In the genomic region with DNA sequence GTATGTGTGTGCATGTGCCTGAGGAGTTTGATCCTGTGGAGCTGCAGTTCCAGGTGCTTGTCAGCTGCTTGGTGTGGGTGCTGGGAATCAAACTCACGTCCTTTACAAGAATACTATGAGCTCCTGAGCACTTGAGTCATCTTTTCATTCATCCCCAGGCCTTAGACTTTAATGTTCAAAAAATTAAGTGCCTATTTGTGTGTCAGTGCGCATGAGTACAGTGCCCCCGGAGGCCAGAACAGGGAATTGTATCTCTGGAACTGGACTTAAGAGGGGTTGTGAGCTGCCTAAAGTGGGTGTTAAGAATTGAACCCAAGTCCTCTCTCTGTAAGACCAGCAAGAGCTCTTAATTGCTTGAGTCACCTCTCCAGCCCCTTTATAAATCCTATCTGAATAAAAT, we compare ENCODE assay signal across 8 mouse cellular contexts. TPM values are rescaled to one million over a fixed set of nuclear protein-coding genes. Genes with fewer than 3 reads are reported as not detected.
DNase-seq lines count a peak whose midpoint lies in the region; ATAC-seq lines count a peak whose summit lies in the region.

No protein-coding gene starts in this region.

- H3K36me3 ChIP-seq in midbrain, embryonic 12.5 days, result no peaks in the 10 kb centered on the region
- H3K36me3 ChIP-seq in midbrain, embryonic 16.5 days (ENCODE audit: control insufficient read depth, insufficient read depth, low read length), result peaks cover 5% of the 10 kb centered on the region

- 63% methylated on average over 3 of the region's 3 CpGs for WGBS in midbrain, embryonic 12.5 days
- WGBS in midbrain, embryonic 16.5 days, result 68% methylated on average over 3 of the region's 3 CpGs

- H3K27ac ChIP-seq in midbrain, embryonic 12.5 days (replicated peaks), result no peak overlapping the region
- no peak overlapping the region for H3K27ac ChIP-seq in midbrain, embryonic 16.5 days (ENCODE audit: low read length)

- H3K4me2 ChIP-seq in midbrain, embryonic 12.5 days (replicated peaks), result no peak overlapping the region
- no peak overlapping the region for H3K4me2 ChIP-seq in midbrain, embryonic 16.5 days (ENCODE audit: low read length)

- peak; percentile 31 to 43 for DNase-seq in cerebellum, postnatal 10 days
- no peak for DNase-seq in cerebellum, adult 11-12 months
- DNase-seq in embryo, embryonic 10.5 days (ENCODE audit: low spot score), result peak; percentile 57
- peak; percentile 36 for DNase-seq in lung, postnatal 36 days
- DNase-seq in gastrocnemius, postnatal 4 days (ENCODE audit: low spot score in 2 of 2), result no peak

- peak; percentile 49; the same call in 1 of the 2 replicates for ATAC-seq in midbrain, embryonic 12.5 days (ENCODE audit: low FRiP score, low read depth)
- ATAC-seq in midbrain, embryonic 16.5 days, result no peak
- ATAC-seq in monocyte, adult 5-6 weeks (replicated peaks; ENCODE audit: insufficient number of reproducible peaks, low FRiP score, low TSS enrichment, poor library complexity, severe bottlenecking), result no peak

- H3K4me3 ChIP-seq in midbrain, embryonic 12.5 days, result no peak overlapping the region
- no peak overlapping the region for H3K4me3 ChIP-seq in midbrain, embryonic 16.5 days (ENCODE audit: low read depth, low read length)

- H3K9me3 ChIP-seq in midbrain, embryonic 12.5 days, result no peaks in the 10 kb centered on the region
- H3K9me3 ChIP-seq in midbrain, embryonic 16.5 days (replicated peaks; ENCODE audit: control insufficient read depth, low read length, poor library complexity, severe bottlenecking), result no peaks in the 10 kb centered on the region

- H3K9ac ChIP-seq in midbrain, embryonic 12.5 days (replicated peaks), result no peak overlapping the region
- H3K9ac ChIP-seq in midbrain, embryonic 16.5 days (ENCODE audit: low read depth, low read length), result no peak overlapping the region

- H3K27me3 ChIP-seq in midbrain, embryonic 12.5 days, result no peaks in the 10 kb centered on the region
- no peaks in the 10 kb centered on the region for H3K27me3 ChIP-seq in midbrain, embryonic 16.5 days (ENCODE audit: control insufficient read depth, insufficient read depth, low read depth, low read length)

- no peaks in the 10 kb centered on the region for H3K4me1 ChIP-seq in midbrain, embryonic 12.5 days
- H3K4me1 ChIP-seq in midbrain, embryonic 16.5 days (ENCODE audit: control insufficient read depth, insufficient read depth, low read length), result no peaks in the 10 kb centered on the region

RNA-seq across cellular contexts. Expression of a gene that starts 9.6 kb away (rescaled TPM):
- polyA plus RNA-seq in midbrain, embryonic 12.5 days (2016; fragmentation: Nextera tagmentation; extraction: Ambion mirVana), result 3.6 and 3.8 TPM in 2 replicates
- polyA plus RNA-seq in midbrain, embryonic 16.5 days (2015; fragmentation: Nextera tagmentation; extraction: Ambion mirVana), result 7.7 and 8.3 TPM in 2 replicates
- total RNA-seq in monocyte, adult 5-6 weeks (2017), result 5.9 to 8.2 TPM (median 7.9 TPM) in 3 replicates
- total RNA-seq in gastrocnemius, postnatal 4 days (2021), result 1 to 10 TPM; 4.0 to 4.6 TPM

RNA-seq across cellular contexts. Expression of a gene that starts 20.4 kb away (rescaled TPM):
- polyA plus RNA-seq in midbrain, embryonic 12.5 days (2016; fragmentation: Nextera tagmentation; extraction: Ambion mirVana), result 34.0 and 34.4 TPM in 2 replicates
- polyA plus RNA-seq in midbrain, embryonic 16.5 days (2015; fragmentation: Nextera tagmentation; extraction: Ambion mirVana), result 11.8 and 11.9 TPM in 2 replicates
- total RNA-seq in monocyte, adult 5-6 weeks (2017), result 0.10 TPM in 1 of 3 replicates, not detected in the others
- under 1 TPM; 0.31 to 0.61 TPM for total RNA-seq in gastrocnemius, postnatal 4 days (2021)

RNA-seq across cellular contexts. Expression of a gene that starts 44.9 kb away (rescaled TPM):
- polyA plus RNA-seq in midbrain, embryonic 12.5 days (2016; fragmentation: Nextera tagmentation; extraction: Ambion mirVana), result 13.5 and 15.2 TPM in 2 replicates
- polyA plus RNA-seq in midbrain, embryonic 16.5 days (2015; fragmentation: Nextera tagmentation; extraction: Ambion mirVana), result 21.5 and 21.8 TPM in 2 replicates
- total RNA-seq in monocyte, adult 5-6 weeks (2017), result 18.3 to 20.7 TPM (median 18.5 TPM) in 3 replicates
- total RNA-seq in gastrocnemius, postnatal 4 days (2021), result 10 to 100 TPM; 10.5 to 11.3 TPM

RNA-seq across cellular contexts. Expression of a gene that starts 56.3 kb away (rescaled TPM):
- 62.6 and 63.8 TPM in 2 replicates for polyA plus RNA-seq in midbrain, embryonic 12.5 days (2016; fragmentation: Nextera tagmentation; extraction: Ambion mirVana)
- 53.0 and 53.3 TPM in 2 replicates for polyA plus RNA-seq in midbrain, embryonic 16.5 days (2015; fragmentation: Nextera tagmentation; extraction: Ambion mirVana)
- total RNA-seq in monocyte, adult 5-6 weeks (2017), result 23.9 to 25.0 TPM (median 24.8 TPM) in 3 replicates
- 10 to 100 TPM; 21.2 to 21.9 TPM for total RNA-seq in gastrocnemius, postnatal 4 days (2021)

Comparison
In these comparisons a context has a peak if more than half of its experiments do, and no peak if none do; other contexts are left out.
1. DNase-seq: peak in cerebellum, postnatal 10 days (2 of 2), embryo, embryonic 10.5 days (single experiment) and lung, postnatal 36 days (single experiment); none in cerebellum, adult 11-12 months (single experiment) and gastrocnemius, postnatal 4 days (0 of 2).